Mouse (Mus musculus): ENCODE data around the gene Pde4b. TPM values are rescaled to one million over a fixed set of nuclear protein-coding genes. Genes with fewer than 3 reads are reported as not detected.

Gene Pde4b
- polyA plus RNA-seq, 1 experiment from 2014 or later: 12.1 TPM

DNA sequence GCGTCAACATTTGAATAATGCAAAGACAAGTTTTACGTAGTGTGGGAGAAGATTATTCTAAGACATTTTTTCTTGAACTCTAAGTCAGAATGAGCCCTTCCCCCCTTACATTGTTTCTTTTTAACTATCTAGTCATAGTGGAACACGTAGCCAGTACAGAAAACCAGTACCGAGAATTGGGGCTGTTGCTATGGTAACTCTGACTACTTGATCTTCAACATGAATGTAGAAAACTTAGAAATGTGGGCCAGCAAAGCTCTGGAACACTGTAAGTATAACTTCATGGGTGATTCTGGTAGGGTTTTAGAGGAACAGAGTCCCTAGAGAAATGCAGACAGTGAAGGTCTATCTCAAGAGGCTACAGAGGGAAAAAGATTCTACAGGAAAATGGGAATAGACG is 110.4 kb downstream of the Pde4b start:
- H3K36me3 ChIP-seq: no peaks in the 10 kb centered on the region
- no peak overlapping the region for H3K4me2 ChIP-seq
- no peak overlapping the region for H3K9ac ChIP-seq
- no peaks in the 10 kb centered on the region for H3K9me3 ChIP-seq
- H3K4me1 ChIP-seq: no peaks in the 10 kb centered on the region
- H3K4me3 ChIP-seq (replicated peaks): no peak overlapping the region
- 83% methylated on average over 5 of the region's 5 CpGs for WGBS
- no peak overlapping the region for H3K27ac ChIP-seq
- no peaks in the 10 kb centered on the region for H3K27me3 ChIP-seq (replicated peaks)
- ATAC-seq (ENCODE audit: insufficient read depth, low FRiP score, low read depth): no peak

GRCm38 (mm10) chr4:102209773-102210172 is 122.4 kb downstream of the Pde4b start:
- 70% methylated on average over 2 of the region's 2 CpGs for WGBS
- Histone ChIP-seq H3K4me3 (replicated peaks) (no peak overlapping the region), H3K4me1 (no peaks in the 10 kb centered on the region), H3K36me3 (no peaks in the 10 kb centered on the region), H3K27ac (no peak overlapping the region), H3K9me3 (no peaks in the 10 kb centered on the region), H3K9ac (no peak overlapping the region), H3K4me2 (no peak overlapping the region), H3K27me3 (replicated peaks) (no peaks in the 10 kb centered on the region)
- no peak for ATAC-seq (ENCODE audit: insufficient read depth, low FRiP score, low read depth)

GRCm38 (mm10) chr4:102226700-102227099 is 139.4 kb downstream of the Pde4b start:
- Histone ChIP-seq H3K9me3 (no peaks in the 10 kb centered on the region), H3K36me3 (no peaks in the 10 kb centered on the region), H3K27ac (no peak overlapping the region), H3K9ac (no peak overlapping the region), H3K27me3 (replicated peaks) (no peaks in the 10 kb centered on the region), H3K4me1 (no peaks in the 10 kb centered on the region), H3K4me2 (no peak overlapping the region), H3K4me3 (replicated peaks) (no peak overlapping the region)
- ATAC-seq (ENCODE audit: insufficient read depth, low FRiP score, low read depth): no peak

DNA sequence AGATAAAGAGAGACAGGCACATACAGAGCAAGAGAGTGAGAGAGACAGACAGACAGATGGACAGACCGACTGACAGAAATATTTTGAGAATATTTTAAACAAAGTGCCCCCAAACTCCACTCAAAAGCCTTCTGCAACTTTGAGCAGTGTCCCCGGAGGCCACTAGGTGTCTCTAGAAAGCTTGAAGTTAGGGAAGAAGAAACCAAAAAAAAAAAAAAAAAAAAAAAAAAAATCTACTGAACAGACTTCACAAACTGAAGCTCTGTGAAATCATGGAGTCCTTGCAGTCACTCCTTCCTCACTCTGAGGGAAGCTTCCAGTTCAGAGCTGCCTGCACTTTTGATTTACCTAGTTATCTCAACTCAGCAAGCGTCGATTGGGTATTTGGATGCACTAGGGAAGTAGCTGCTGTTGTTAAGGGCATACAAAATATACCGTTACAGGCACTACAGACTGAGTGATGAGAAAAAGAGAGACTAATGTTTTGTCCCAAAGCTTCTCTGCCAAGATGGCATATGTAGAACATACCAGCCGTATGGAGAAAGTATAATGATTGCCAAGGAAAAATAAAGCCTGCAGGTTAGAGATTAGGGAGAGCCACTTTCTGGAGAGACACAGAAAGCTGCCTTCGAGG is 141.7 kb downstream of the Pde4b start:
- 45% methylated on average over 7 of the region's 7 CpGs for WGBS
- H3K27ac ChIP-seq: no peak overlapping the region
- H3K4me1 ChIP-seq: no peaks in the 10 kb centered on the region
- H3K27me3 ChIP-seq (replicated peaks): no peaks in the 10 kb centered on the region
- no peak overlapping the region for H3K4me3 ChIP-seq (replicated peaks)
- H3K4me2 ChIP-seq: no peak overlapping the region
- H3K9me3 ChIP-seq: no peaks in the 10 kb centered on the region
- no peak for ATAC-seq (ENCODE audit: insufficient read depth, low FRiP score, low read depth)
- H3K36me3 ChIP-seq: no peaks in the 10 kb centered on the region
- no peak overlapping the region for H3K9ac ChIP-seq

DNA sequence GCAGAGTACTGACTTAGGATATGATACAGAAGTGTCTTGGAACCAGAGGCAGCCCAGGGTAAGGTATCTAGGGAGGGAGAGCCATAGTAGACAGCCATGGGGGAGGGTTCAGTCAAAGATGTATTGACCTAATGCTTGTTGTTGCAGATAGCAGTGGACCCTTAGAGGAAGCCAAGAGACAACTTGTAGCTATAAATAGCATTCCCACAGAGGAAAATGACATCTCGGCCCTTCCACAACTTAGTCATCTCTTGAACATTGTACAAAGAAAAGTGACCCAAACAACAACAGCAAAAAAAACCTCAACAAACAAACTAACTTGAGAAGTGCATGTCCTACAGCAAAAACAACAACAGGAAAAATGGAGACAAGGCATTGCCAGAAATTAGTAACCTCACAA is 143.6 kb downstream of the Pde4b start:
- Histone ChIP-seq H3K4me2 (no peak overlapping the region), H3K9ac (no peak overlapping the region), H3K4me3 (replicated peaks) (no peak overlapping the region), H3K9me3 (no peaks in the 10 kb centered on the region), H3K27ac (no peak overlapping the region), H3K36me3 (no peaks in the 10 kb centered on the region), H3K27me3 (replicated peaks) (no peaks in the 10 kb centered on the region), H3K4me1 (no peaks in the 10 kb centered on the region)
- WGBS: 74% methylated on average over 1 of the region's 1 CpGs
- ATAC-seq (ENCODE audit: insufficient read depth, low FRiP score, low read depth): no peak

DNA sequence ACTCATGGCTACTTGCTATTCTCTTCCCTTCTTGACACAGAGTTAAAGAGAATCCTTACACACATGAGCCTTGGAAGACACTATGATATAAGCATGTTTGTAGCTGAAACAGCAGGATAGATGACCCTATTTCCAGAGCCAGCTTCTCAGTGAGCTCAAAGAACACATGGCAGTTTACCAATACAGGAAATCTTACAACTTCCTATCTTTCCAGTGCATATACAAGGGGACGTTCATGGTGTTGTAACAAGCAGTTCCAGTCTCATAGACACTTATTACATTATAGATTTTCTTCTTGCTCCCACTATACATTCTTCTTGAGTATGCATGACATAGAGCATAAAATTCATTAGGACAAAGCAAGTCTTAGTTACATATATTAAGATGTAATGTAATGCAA is 146.3 kb downstream of the Pde4b start:
- no peaks in the 10 kb centered on the region for H3K9me3 ChIP-seq
- no peak overlapping the region for H3K9ac ChIP-seq
- 57% methylated on average over 1 of the region's 1 CpGs for WGBS
- no peak overlapping the region for H3K4me3 ChIP-seq (replicated peaks)
- H3K4me2 ChIP-seq: no peak overlapping the region
- H3K4me1 ChIP-seq: no peaks in the 10 kb centered on the region
- H3K27me3 ChIP-seq (replicated peaks): no peaks in the 10 kb centered on the region
- ATAC-seq (ENCODE audit: insufficient read depth, low FRiP score, low read depth): no peak
- no peak overlapping the region for H3K27ac ChIP-seq
- no peaks in the 10 kb centered on the region for H3K36me3 ChIP-seq

DNA sequence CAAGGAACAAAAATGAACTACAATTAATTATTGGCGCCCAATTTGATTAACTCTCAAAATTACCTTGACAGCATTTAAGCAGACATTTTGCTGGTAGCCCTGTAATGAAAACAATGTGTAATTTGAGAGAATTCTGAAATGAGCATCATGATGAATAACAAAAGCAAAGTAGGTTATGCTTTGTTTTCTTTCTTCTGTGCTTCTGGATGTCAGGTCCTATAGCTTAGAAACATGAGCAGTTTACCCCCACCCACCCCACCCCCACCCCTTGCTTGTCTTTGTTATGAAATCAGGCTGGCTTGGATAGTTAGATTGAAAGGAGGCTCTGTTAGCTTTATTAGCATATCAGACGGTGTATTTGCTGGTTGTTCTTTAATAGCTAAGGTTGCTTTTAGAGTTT is 147.8 kb downstream of the Pde4b start:
- Histone ChIP-seq H3K4me3 (replicated peaks) (no peak overlapping the region), H3K9ac (no peak overlapping the region), H3K27ac (no peak overlapping the region), H3K4me1 (no peaks in the 10 kb centered on the region), H3K9me3 (no peaks in the 10 kb centered on the region), H3K4me2 (no peak overlapping the region), H3K36me3 (no peaks in the 10 kb centered on the region), H3K27me3 (replicated peaks) (no peaks in the 10 kb centered on the region)
- no peak for ATAC-seq (ENCODE audit: insufficient read depth, low FRiP score, low read depth)
- WGBS: 70% methylated on average over 2 of the region's 2 CpGs

GRCm38 (mm10) chr4:102239102-102239501 is 151.8 kb downstream of the Pde4b start:
- Histone ChIP-seq H3K9ac (no peak overlapping the region), H3K27ac (no peak overlapping the region), H3K4me3 (replicated peaks) (no peak overlapping the region), H3K27me3 (replicated peaks) (no peaks in the 10 kb centered on the region), H3K4me1 (no peaks in the 10 kb centered on the region), H3K4me2 (no peak overlapping the region), H3K36me3 (no peaks in the 10 kb centered on the region), H3K9me3 (no peaks in the 10 kb centered on the region)
- WGBS: 63% methylated on average over 2 of the region's 2 CpGs
- ATAC-seq (ENCODE audit: insufficient read depth, low FRiP score, low read depth): no peak

- no peak overlapping the region for H3K27ac ChIP-seq
- 57% methylated on average over 12 of the region's 12 CpGs for WGBS
Observed at GRCm38 (mm10) chr4:102239657-102240390, 152.5 kb downstream of the Pde4b start.

DNA sequence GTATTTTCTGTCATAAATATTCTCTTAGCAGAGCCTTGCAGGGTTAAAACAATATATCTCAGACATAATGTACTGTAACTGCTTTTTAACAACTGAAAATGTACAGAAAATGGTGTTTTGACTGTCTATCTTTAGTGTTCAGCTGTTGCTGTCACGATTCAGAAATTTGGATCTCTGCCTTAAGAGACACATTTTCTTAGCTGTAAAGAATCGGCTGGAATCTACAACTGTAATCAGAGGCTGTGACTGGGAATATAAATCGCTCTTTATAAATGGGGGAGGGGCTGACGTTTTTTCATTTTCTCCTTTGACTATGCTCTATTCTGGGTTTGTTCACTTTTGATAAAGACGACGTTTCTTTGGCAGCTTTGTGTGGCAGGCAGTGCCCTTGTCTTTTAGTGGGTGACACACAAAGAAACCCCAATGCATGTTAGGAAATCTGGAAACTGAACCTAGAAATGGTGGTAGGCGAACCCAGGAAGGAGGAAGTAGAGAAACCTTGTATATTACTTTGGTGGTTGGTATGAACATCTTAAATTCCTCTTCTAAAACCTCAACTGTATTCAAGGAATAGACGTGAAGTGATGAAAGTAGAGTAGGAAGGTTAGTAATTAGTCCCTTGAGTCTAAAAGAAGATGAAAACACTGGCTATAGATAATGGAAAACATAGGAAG is 153.5 kb downstream of the Pde4b start:
- WGBS: 55% methylated on average over 8 of the region's 8 CpGs
- Histone ChIP-seq H3K9ac (no peak overlapping the region), H3K27me3 (replicated peaks) (no peaks in the 10 kb centered on the region), H3K4me2 (no peak overlapping the region), H3K36me3 (no peaks in the 10 kb centered on the region), H3K9me3 (no peaks in the 10 kb centered on the region), H3K27ac (no peak overlapping the region), H3K4me1 (no peaks in the 10 kb centered on the region), H3K4me3 (replicated peaks) (no peak overlapping the region)
- ATAC-seq (ENCODE audit: insufficient read depth, low FRiP score, low read depth): no peak

More at GRCm38 (mm10) chr4:102239657-102240390, 152.5 kb downstream of the Pde4b start:
- Histone ChIP-seq H3K4me1 (no peaks in the 10 kb centered on the region), H3K9ac (no peak overlapping the region), H3K9me3 (no peaks in the 10 kb centered on the region), H3K36me3 (no peaks in the 10 kb centered on the region), H3K27me3 (replicated peaks) (no peaks in the 10 kb centered on the region), H3K4me3 (replicated peaks) (no peak overlapping the region), H3K4me2 (no peak overlapping the region)
- no peak for ATAC-seq (ENCODE audit: insufficient read depth, low FRiP score, low read depth)

GRCm38 (mm10) chr4:102253994-102254393 is 166.7 kb downstream of the Pde4b start:
- no peak for ATAC-seq (ENCODE audit: insufficient read depth, low FRiP score, low read depth)
- H3K27ac ChIP-seq: no peak overlapping the region
- H3K9me3 ChIP-seq: no peaks in the 10 kb centered on the region
- no peak overlapping the region for H3K4me3 ChIP-seq (replicated peaks)
- H3K4me2 ChIP-seq: peak overlapping the region; percentile 53
- H3K9ac ChIP-seq: no peak overlapping the region
- no peaks in the 10 kb centered on the region for H3K36me3 ChIP-seq
- peaks cover 8% of the 10 kb centered on the region; the same call in 1 of the 2 replicates for H3K4me1 ChIP-seq
- H3K27me3 ChIP-seq (replicated peaks): no peaks in the 10 kb centered on the region
